Mouse (Mus musculus): ENCODE measurements around the gene Pou2f3. TPM values are rescaled to one million over a fixed set of nuclear protein-coding genes. Genes with fewer than 3 reads are reported as not detected.

Gene Pou2f3
- polyA plus RNA-seq, 1 experiment: 0.28 TPM

DNA sequence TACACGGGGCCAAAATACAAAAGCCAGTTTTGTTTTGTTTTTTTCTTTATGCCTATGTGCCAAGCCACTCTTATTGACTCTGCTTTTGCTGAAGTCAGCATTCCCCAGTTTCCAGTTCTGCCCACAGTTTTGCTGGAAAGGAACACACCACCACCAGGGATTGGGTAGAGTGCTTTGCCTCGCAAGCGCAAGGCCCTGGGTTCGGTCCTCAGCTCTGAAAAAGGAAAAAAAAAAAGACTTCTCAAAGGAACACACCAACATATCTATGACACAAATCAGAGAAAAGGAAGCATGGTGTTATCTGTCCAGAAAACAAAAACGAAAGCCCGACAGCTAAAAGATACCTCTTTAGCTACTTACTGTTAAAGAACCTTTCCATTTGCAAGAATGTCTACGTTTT is 101.0 kb downstream of the Pou2f3 start:
- DNase-seq (ENCODE audit: low spot score): no peak

DNA sequence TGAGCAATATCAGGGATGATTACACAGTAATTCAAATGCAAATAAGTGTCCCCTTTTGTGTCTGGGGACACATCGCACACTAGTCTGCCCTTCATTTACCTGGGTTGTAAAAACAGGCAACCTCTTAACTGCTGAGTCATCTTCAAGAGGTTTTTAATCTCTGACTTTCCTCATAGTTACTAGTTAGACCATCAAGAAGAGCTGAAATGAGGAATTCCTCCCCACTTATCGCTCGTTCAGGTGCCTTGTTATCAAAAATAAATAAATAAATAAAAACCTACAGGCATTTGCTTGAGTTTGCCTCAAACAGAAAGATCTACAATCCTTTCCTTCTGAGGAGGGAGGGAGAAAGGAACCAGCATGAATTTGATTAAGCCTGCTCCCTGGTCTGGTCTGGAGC is 101.4 kb downstream of the Pou2f3 start:
- no peak for DNase-seq (ENCODE audit: low spot score)

DNA sequence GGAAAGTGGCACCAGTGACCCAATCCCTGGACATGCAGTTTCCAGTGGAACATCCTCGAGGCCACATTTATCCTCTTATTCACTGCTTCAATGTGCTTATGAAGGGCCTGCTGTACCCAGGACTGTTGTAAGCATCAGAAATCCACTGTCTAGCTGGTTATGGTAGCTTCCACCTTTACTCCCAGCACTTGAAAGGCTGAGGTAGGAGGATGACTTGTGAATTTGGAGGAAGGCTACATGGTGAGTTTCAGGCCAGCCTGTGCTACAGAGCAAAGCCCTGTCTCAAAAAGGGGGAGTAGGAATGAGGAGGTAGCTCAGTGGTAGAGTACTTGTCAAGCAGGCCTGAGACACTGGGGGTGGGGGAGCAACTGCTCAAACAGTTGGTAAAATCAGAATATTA is 102.1 kb downstream of the Pou2f3 start:
- no peak for DNase-seq (ENCODE audit: low spot score)

DNA sequence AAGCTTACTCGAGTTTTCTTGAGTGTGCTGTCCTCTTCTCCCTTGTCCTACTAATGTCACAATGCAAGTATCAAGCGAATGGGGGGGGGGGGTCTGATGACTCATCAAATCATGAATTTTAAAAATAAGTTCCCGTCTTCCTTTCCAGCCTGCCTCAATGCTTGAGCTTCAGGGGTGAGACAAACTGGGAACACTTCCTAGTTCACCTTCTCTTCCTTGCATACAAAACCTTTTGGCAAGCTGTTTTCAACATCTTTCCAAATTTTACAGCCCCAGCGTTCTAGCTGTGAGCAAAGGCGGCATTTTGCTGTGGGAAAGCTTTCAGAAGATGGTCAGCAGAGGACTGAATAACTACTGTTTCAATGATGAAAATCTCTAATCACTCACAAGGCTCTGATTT is 102.6 kb downstream of the Pou2f3 start:
- DNase-seq (ENCODE audit: low spot score): no peak

DNA sequence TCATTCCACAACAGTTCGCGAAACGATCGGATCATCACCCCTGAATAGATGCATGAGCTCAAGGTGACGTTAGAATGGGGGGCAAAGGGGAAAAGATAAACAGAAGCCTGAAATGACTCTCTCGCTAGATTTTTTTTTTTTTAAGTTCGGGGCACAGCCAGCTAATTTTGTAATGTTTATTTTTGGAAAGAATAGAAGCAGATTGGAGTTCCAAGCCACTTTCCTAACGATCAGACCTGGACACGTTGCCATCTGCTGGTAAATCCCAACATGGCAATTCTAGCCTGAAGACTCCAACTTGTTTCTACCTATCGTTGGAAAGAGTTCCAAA is 103.0 kb downstream of the Pou2f3 start, which contains the start of gene Arhgef12:
Arhgef12 (minus strand) TSS at position 53 of the 331 bp plus-strand sequence.
- DNase-seq (ENCODE audit: low spot score): no peak

DNA sequence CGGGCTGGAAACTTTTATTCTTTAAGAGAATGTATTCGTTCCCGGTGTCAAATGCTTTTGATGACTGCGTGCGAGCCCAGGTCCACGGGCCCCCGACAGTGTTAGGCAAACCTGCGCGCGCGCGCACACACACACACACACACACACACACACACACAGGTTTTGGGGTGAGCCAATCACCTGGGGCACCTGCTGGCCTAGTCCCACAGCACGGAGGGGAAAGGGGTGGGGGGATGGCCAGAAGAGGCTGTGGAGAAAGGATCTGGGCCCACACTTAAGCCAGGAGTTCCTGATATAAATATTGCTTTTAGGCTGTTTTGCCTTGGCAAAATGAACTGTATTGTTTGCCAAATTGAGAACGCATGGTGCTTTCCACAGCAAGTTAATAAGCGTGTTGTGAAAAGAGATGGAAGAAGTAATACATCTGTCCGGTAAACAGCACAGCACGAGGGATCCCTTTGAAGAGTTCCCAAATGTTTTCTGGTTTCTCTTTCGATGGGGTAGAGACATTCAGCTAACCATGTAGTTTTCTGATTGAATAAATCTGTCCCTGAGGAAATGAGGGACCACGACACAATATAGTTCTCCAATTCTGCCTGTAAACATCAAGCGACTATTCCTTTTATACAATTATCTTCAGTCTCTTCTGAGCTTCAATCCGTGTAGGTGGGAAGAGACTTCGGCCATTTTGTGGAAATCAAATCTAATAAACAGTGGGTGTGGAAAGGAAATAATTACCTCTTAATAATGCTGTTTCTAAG is 103.6 kb downstream of the Pou2f3 start:
- peak; percentile 44 for DNase-seq (ENCODE audit: low spot score)

DNA sequence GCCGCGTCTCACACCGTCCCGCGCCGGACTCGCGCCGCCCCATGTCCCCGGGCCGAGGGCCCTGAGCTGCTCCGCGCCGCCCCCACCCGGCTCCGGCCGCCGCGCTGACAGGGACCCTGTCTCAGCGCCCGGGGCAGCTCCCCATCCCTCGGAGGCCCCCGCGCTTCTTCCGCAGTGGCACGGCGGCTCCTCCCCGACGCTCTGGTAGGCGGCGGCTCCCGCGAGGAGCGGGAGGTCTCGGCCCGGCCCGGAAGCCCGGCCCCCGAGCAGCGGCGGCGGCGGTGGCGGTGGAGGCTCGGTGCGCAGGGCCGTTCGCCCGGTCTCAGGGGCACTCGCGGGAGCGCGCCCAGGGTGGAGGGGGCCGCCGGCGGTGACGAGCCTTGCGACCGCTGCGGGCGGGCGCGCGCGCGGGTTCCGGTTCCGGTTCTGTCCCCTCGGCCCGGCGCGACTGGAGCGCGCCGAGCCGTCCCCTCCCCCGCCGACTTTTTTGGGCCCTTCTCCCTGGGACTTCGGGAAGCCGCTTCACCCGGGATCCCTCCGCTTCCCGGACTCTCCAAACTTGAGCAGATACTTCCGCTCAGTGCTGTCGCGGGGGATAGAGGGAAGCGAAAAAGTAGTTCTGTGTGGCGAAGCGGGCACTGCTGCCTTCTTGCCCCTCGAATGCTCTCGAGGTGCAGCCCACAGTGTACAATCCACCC is 104.4 kb downstream of the Pou2f3 start:
- peak; percentile 87 for DNase-seq (ENCODE audit: low spot score)

DNA sequence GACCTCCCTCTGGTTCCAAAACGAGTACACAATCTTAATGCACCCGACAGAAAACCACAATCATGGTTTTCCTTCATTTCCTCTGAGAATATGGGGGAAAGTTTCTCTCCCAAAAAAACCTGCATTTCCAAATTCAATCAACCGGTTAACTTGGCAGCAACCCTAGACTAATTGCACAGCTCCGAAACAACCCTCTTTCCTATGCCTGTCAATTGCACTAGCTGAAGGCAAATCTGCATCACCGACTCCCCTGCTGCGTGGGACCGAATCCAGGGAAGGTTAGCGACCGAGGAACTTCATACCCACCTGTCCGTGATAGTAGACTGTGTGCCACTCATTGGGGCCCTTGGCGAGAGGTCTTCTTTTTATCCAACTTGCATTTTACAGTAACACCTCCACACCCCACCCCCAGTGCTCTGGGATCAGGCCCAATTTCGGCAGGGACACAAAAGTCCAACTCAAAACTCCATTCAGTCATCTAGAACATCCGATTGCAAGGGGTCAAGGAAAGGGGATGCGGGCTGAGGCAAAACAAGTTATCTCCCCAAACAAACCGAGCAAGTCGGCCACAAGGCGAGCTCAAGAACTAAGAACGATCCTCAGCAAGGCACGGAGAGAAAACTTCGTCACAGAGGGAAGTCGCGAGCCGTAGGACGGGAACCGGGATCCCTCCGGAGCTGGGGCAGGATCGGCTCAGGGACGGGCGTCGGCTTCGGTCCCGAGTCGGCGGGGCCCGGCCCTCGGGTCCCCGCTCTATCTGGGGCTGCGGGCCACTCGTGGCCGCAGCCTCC is 105.1 kb downstream of the Pou2f3 start:
- DNase-seq (ENCODE audit: low spot score): peak; percentile 36

DNA sequence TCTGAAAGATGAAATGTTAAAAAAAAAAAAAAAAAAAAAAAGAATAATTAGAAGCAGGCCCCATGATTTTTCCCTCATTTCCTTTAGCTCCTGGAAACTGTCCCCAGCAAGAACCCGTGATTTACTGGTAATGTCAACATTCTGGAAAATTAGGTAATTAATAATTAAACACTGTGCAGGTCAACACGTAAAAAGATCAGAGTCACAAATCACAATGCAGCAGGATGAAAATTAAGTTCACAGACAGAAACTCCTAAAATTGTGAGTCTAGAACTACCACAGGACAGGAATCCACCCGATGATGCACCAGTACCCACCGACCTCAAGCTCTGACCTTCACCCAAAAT is 105.7 kb downstream of the Pou2f3 start:
- DNase-seq (ENCODE audit: low spot score): no peak

DNA sequence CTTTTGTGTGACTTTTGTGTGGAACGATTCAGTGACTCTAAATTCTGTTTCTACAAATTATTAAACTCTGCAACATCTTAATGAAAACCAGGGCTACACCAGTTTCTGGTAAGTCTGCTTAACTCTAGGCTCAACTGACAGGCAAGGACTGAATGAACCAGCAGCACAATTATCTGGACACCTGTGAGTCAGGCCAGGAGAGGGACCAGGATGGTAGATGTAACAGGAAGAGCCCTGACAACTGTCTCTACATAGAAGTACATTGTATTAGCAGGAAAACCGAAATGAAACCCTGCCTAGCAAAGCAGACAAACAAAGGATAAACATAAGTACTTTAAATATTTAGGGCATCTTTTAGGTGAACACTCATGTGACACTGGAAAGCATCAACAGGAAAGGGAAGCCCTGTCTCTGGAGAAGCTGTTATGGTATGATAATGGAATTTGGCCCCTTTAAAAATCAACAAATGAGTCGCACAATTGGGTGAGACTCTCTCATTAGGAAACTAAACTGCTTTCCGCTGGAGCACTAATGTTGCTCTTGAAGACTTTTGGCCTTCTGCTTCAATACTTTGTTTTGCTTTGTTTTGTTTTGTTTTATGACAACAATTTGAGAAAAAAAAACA is 106.4 kb downstream of the Pou2f3 start:
- DNase-seq (ENCODE audit: low spot score): no peak

DNA sequence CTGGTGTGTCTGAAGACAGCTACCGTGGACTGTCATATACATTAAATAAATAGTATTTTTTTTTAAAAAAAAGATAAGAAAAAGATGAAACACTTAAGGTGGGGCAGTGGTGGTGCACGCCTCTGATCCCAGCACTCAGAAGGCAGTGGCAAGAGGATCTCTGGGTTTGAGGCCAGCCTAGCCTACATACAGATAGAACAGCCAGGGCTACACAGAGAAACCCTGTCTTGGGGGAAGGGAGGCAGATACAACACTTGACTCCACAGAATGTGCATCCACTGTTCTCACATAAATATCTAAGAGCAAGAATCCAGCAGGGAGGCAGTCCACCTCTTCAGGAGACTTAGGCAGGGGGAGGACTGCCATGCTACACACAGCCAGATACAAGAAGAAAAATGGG is 107.2 kb downstream of the Pou2f3 start:
- DNase-seq (ENCODE audit: low spot score): no peak

DNA sequence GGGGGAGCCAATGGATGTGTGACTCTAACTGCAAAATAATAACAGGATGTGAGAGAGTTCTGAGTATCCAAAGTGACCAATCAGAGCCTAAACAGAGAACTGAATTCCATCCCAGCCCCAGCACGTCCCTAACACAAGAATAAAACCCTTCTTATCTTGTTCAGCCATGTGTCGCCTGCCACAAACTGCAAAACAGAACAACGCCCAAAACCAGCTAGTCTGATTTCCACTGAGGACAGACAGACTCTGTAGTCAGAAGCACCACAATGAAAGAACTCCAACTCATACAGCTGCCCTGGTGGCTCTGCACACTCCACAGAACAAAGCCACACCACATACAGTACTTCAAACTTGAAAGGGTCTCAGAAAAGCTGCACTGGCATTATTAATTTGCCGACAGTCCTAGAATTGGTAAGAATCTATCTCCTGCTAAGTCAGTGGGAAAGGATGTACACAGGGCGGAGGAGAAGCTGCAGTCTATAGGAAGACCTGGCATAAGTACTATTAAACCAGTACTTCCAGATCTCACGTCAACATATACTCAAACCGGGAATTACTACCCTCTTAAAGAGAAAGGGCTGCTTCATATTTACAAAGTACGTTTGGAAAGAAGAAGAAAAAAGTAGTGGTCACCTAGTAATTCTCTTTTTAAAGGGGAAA is 108.1 kb downstream of the Pou2f3 start:
- DNase-seq (ENCODE audit: low spot score): no peak

DNA sequence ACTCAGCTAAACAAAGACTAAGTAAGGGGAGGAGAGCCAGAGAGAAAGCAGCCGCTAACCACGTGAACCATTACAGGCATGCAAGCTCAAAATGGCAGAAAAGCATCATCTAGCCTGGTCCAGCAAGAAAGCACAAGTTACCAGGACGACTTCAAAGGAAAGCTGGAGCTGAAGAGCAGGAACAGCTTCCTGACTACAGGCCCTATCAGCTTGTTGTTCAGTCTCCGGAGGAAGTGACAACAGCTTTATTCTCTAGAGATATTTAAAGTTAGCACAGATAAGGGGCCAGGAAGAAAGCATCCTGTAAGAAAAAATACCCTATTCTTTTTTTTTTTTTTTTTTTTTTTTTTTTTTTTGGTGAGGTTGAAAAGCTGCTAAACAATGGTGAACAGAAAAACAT is 111.2 kb downstream of the Pou2f3 start:
- no peak for DNase-seq (ENCODE audit: low spot score)

DNA sequence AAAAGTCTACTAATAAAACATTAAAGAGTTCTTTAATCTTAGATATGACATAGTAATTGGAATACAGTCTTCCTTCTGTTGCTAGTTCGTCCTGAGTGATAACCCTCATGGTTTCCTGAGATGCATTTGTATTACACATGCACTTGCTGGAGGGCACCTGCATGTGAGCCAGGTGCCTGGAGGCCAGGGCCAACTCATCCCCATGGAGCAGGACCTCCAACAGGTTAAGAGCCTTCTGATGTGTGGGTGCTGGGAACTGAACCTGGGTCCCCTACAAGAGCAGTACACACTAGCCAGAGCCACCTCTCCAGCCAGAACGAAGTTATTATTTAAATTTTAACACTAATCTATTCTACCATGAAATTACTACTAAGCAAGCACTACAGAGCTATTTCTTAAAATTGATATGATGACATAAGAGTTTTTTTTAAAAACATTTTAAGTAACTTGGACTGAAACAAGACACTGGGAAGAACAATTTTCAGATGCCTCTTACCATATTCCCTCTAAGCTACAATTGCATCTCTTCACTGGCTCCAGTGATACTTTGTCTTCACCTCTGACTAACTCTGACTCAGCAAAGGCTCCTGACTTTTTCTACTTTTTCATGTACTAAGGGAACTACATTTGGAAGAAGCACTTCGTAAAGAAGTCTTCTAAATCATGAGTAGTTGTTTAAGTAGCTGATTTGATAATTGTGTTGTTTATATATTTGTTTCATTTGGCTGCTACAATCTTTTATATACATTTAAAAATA is 112.2 kb downstream of the Pou2f3 start:
- DNase-seq (ENCODE audit: low spot score): no peak

DNA sequence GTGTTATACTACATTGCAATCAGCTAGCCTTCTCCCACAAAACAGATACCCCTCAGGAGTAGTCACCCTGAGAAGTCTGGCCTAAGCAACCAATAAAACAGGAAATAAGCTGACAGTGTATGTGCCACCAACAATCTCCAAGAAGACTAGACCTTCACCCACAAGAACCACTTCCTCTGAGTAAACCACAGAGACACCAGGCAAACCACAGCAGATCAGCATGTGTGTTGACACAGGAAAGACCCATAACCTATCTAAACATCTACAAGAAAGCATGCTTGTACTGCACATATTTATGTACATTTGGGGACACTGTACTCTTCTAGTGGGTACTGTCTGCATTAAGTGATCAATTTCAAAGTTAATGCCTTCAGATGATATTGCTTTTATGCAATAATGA is 113.8 kb downstream of the Pou2f3 start:
- DNase-seq (ENCODE audit: low spot score): no peak

DNA sequence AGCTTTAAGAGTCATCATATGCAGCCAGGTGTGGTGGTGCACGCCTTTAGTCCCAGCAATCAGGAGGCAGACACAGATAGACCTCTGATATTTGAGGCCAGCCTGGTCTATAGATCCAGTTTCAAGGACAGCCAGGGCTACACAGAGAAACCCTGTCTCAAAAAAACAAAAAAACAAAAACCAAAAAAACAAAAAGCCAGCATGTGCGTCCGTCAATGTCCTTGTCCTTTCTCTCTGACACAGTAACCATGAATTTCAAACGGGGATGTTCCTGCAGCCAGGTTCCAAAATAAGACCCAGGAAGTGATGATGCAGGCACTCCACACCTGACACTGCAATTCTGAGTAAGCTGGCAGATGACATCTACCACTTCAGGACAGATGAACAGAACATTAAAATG is 115.3 kb downstream of the Pou2f3 start:
- no peak for DNase-seq (ENCODE audit: low spot score)

DNA sequence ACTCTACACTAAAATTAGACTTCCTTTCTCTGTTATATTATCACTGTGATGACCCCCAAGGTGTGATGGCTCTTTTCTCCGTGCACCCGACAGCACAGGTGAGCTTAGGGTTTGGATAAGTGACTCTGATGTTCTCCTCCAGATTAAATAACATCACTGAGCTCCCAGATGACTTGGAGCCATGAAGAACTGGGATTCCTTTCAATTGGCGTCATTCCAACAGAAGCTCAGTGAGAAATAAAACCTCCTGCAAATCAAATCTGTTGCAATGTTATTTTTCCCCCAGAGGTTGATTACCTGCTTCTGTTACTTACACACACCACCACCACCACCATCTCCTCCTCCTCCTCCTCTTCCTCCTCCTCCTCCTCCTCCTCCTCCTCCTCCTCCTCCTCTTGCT is 116.4 kb downstream of the Pou2f3 start:
- no peak for DNase-seq (ENCODE audit: low spot score)

DNA sequence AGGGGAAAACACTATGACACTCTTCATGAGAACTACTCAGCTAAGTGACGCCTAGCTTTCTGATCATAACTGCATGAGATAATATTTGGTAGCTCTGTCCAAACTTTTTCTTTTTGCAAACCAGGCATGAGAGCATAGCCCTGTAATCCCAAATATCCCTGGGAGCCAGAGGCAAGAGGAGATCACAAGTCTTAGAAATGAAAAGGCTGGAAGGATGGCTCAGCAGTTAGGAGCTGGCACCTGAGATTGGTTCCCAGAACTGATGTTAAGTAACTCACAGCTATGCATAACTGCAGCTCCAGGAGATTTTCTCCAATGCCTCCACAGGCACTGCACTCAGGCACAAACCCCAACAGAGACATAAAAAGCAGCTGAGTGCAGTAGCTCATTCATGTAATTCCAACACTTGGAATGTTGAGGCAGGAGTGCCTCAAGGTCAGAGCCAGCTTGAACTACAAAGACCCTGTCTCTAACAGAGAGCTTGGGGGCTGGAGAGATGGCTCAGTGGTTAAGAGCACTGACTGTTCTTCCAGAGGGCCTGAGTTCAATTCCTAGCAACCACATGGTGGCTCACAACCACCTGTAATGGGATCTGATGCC is 124.4 kb downstream of the Pou2f3 start:
- no peak for DNase-seq (ENCODE audit: low spot score)

DNA sequence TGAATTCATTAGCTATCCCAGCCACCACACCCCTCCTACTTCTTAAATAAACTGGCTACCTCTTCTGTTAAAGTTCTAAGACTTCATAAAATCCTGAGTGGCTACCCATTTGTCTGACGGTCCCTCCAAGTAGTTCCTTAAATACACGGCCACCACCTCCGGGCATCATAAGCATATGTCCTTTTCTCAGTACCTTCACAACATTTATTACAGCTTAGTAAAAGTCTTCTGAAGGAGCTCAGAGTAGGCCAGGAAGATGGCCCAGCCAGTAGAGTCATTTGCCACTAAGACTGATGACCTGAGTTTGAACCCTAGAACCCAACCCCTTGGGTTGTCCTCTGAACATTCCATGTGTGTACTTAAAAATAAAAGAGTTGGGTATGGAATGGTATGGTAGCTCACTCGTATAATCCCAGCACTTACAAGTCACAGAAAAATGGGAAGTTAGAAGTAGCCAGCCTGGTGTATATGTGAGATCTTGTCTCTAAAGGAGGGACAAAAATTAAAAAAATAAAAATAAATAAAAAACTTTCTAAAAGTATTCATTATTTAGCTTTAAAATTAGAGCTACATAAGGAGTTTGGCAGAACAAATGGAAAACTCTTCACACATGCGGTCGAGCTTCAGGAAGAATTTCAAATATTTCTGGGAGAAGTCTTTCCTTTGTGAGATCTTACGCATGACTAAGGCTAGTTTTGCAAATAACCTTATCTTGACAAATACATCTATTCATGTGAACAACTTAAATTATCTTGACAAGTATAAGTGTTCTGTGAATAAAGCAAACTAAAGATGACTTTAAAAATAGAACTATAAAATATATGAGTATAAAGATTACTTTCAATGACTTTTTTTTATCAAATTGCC is 125.4 kb downstream of the Pou2f3 start:
- DNase-seq (ENCODE audit: low spot score): no peak
